Mouse (Mus musculus) megakaryocyte, embryonic 14.5 days (primary cell): ENCODE data around the gene Sox5.

Source experiments
- FLI1 ChIP-seq: IDR thresholded peaks from 2 replicates; pipeline ENCODE4 v1.6.1; 2012; ENCODE audit warnings: low read length, inconsistent platforms, mixed read lengths
- GATA1 ChIP-seq: IDR thresholded peaks from 3 replicates; pipeline ENCODE4 v1.6.1; 2012; ENCODE audit warnings: mixed read lengths, low read length, inconsistent platforms, borderline replicate concordance

- TF ChIP-seq GATA1 (no peak), FLI1 (no peak)
Measured at GRCm38 (mm10) chr6:143832483-143833181, 949.1 kb downstream of the Sox5 start.
